Mouse (Mus musculus) frontal cortex, adult (tissue): Measurements from ENCODE around the gene D10Wsu102e.

ENCODE experiments used
- ATAC-seq: cut with Nextera tagmentation; 2 replicates; pipeline ENCODE4 v1.9.2; 2017; ENCODE audit warnings: mild to moderate bottlenecking, moderate library complexity, mixed read lengths; ENCODE audit not compliant: low TSS enrichment

D10Wsu102e gene

GRCm38 (mm10) chr10:83359956-83360355 is at the start of gene D10Wsu102e:
TSS of gene D10Wsu102e (plus strand) at chr10:83360221.
- peak; percentile 98 for ATAC-seq

- no peak for ATAC-seq
Observed at GRCm38 (mm10) chr10:83310356-83310755, 49.7 kb upstream of the D10Wsu102e start.

GRCm38 (mm10) chr10:83313033-83313432 is 47.0 kb upstream of the D10Wsu102e start:
- ATAC-seq: no peak

- no peak for ATAC-seq
Observed at GRCm38 (mm10) chr10:83320396-83320795, 39.6 kb upstream of the D10Wsu102e start.

GRCm38 (mm10) chr10:83320870-83321269 is 39.2 kb upstream of the D10Wsu102e start:
- 0 out of 2 replicates have a peak, but pooled peaks have one; percentile 31 for ATAC-seq

GRCm38 (mm10) chr10:83321528-83321927 is 38.5 kb upstream of the D10Wsu102e start:
- no peak for ATAC-seq

GRCm38 (mm10) chr10:83322551-83323100 is 37.4 kb upstream of the D10Wsu102e start:
- ATAC-seq: no peak

GRCm38 (mm10) chr10:83324871-83325270 is 35.1 kb upstream of the D10Wsu102e start:
- no peak for ATAC-seq

GRCm38 (mm10) chr10:83325903-83326302 is 34.1 kb upstream of the D10Wsu102e start:
- ATAC-seq: no peak

- no peak for ATAC-seq
Observed at GRCm38 (mm10) chr10:83326648-83327285, 33.3 kb upstream of the D10Wsu102e start.

GRCm38 (mm10) chr10:83328791-83329190 is 31.2 kb upstream of the D10Wsu102e start:
- ATAC-seq: no peak

GRCm38 (mm10) chr10:83330336-83330735 is 29.7 kb upstream of the D10Wsu102e start:
- no peak for ATAC-seq

- no peak for ATAC-seq
Observed at GRCm38 (mm10) chr10:83331811-83332210, 28.2 kb upstream of the D10Wsu102e start.

- ATAC-seq: no peak
Observed at GRCm38 (mm10) chr10:83332581-83332980, 27.4 kb upstream of the D10Wsu102e start.

GRCm38 (mm10) chr10:83336336-83336735 is 23.7 kb upstream of the D10Wsu102e start:
- no peak for ATAC-seq

GRCm38 (mm10) chr10:83337159-83337951 is 22.7 kb upstream of the D10Wsu102e start, which contains the start of gene Slc41a2:
TSS of gene Slc41a2 (minus strand) at chr10:83337882.
- ATAC-seq: peak; percentile 94

- no peak for ATAC-seq
Observed at GRCm38 (mm10) chr10:83337971-83338598, 21.9 kb upstream of the D10Wsu102e start.

GRCm38 (mm10) chr10:83341226-83341625 is 18.8 kb upstream of the D10Wsu102e start:
- ATAC-seq: no peak

- ATAC-seq: peak; percentile 52; the same call in 1 of the 2 replicates
Observed at GRCm38 (mm10) chr10:83343171-83343570, 16.9 kb upstream of the D10Wsu102e start.

GRCm38 (mm10) chr10:83343828-83344685 is 16.0 kb upstream of the D10Wsu102e start:
- no peak for ATAC-seq

- no peak for ATAC-seq
Observed at GRCm38 (mm10) chr10:83345693-83346358, 14.2 kb upstream of the D10Wsu102e start.
